Mouse (Mus musculus): ENCODE measurements around the gene Emid1. TPM values are rescaled to one million over a fixed set of nuclear protein-coding genes. Genes with fewer than 3 reads are reported as not detected.

Gene Emid1
- total RNA-seq, 2 experiments from 2014 or later: 38.7 to 43.8 TPM

Other genes with a start within 250 kb of the Emid1 start
- 1 to 10 TPM; 3.2 to 4.8 TPM for gene Nefh, start 204.2 kb downstream of the Emid1 start, total RNA-seq (2021)
- gene Ap1b1, start 165.4 kb downstream of the Emid1 start, total RNA-seq (2021): 100 to 1,000 TPM; 110 to 115 TPM
- 10 to 100 TPM; 20.0 to 20.1 TPM for gene Rasl10a, start 94.1 kb downstream of the Emid1 start, total RNA-seq (2021)
- gene Gas2l1, start 86.9 kb downstream of the Emid1 start, total RNA-seq (2021): 10 to 100 TPM; 37.8 to 42.0 TPM
- 10 to 100 TPM; 26.1 to 28.1 TPM for gene Rhbdd3, start 53.3 kb downstream of the Emid1 start, total RNA-seq (2021)
- 100 to 1,000 TPM; 380 to 389 TPM for gene Ewsr1, start 53.0 kb downstream of the Emid1 start, total RNA-seq (2021)
- 1 to 10 TPM; 9.0 to 9.8 TPM for gene Kremen1, start 109.3 kb upstream of the Emid1 start, total RNA-seq (2021)

Data from left cerebral cortex, postnatal 4 days (tissue).